12 mouse cellular contexts compared by ENCODE assay signal in genomic region chr10:94463410-94463809, GRCm38 (mm10).
DNase-seq lines count a peak whose midpoint lies in the region; ATAC-seq and TF ChIP-seq lines count a peak whose summit lies in the region.
"Had no signal": no experiment of that assay in that cellular context is flagged by ENCODE, and none has a peak within 500 bp of the region (broad histone marks: within the 10 kb centered on the region; RNA-seq: fewer than 3 reads in every experiment).

No protein-coding gene starts in this region.

- ATAC-seq in heart, embryonic 11.5 days (replicated peaks; ENCODE audit: insufficient number of reproducible peaks, low FRiP score, low TSS enrichment) = no peak
- ATAC-seq in kidney, postnatal 0 days (replicated peaks; ENCODE audit: low FRiP score, low read depth) = no peak
- peak; percentile 14; the same call in 1 of the 2 replicates for ATAC-seq in limb, embryonic 15.5 days (ENCODE audit: insufficient number of reproducible peaks, low FRiP score, low TSS enrichment, low read depth)
- ATAC-seq: forebrain, embryonic 15.5 days had no signal

- H3K27me3 ChIP-seq in heart, embryonic 11.5 days (ENCODE audit: control insufficient read depth, insufficient read depth, low read length) = no peaks in the 10 kb centered on the region
- no peaks in the 10 kb centered on the region for H3K27me3 ChIP-seq in kidney, postnatal 0 days (ENCODE audit: insufficient read depth, low read length)
- no peaks in the 10 kb centered on the region for H3K27me3 ChIP-seq in limb, embryonic 15.5 days
- H3K27me3 ChIP-seq: forebrain, embryonic 15.5 days; limb, embryonic 13.5 days; neural tube, embryonic 13.5 days had no signal

- WGBS in heart, embryonic 11.5 days (ENCODE audit: insufficient replicate concordance) = 79% methylated on average over 2 of the region's 2 CpGs
- 77% methylated on average over 2 of the region's 2 CpGs for WGBS in kidney, postnatal 0 days
- 55% methylated on average over 2 of the region's 2 CpGs for WGBS in limb, embryonic 15.5 days

- no peaks in the 10 kb centered on the region for H3K36me3 ChIP-seq in heart, embryonic 11.5 days (ENCODE audit: control insufficient read depth, insufficient read depth, low read length)
- no peaks in the 10 kb centered on the region for H3K36me3 ChIP-seq in kidney, postnatal 0 days (ENCODE audit: insufficient read depth, low read length)
- H3K36me3 ChIP-seq in limb, embryonic 15.5 days = no peaks in the 10 kb centered on the region
- H3K36me3 ChIP-seq: forebrain, embryonic 15.5 days; limb, embryonic 13.5 days; neural tube, embryonic 13.5 days had no signal

- no peak overlapping the region for H3K27ac ChIP-seq in heart, embryonic 11.5 days (ENCODE audit: low read depth, low read length)
- peak overlapping the region; percentile 63 for H3K27ac ChIP-seq in kidney, postnatal 0 days
- H3K27ac ChIP-seq in limb, embryonic 15.5 days = no peak overlapping the region
- H3K27ac ChIP-seq: forebrain, embryonic 15.5 days; limb, embryonic 13.5 days; neural tube, embryonic 13.5 days had no signal

- 0 out of 2 replicates have a peak, but pooled peaks cover 2% of the 10 kb centered on the region for H3K9me3 ChIP-seq in heart, embryonic 11.5 days (replicated peaks; ENCODE audit: control insufficient read depth, low read length)
- H3K9me3 ChIP-seq in kidney, postnatal 0 days (replicated peaks; ENCODE audit: low read length) = no peaks in the 10 kb centered on the region
- no peaks in the 10 kb centered on the region for H3K9me3 ChIP-seq in limb, embryonic 15.5 days
- H3K9me3 ChIP-seq: forebrain, embryonic 15.5 days; neural tube, embryonic 13.5 days had no signal

- H3K9ac ChIP-seq in heart, embryonic 11.5 days (ENCODE audit: low read depth, low read length) = no peak overlapping the region
- no peak overlapping the region for H3K9ac ChIP-seq in kidney, postnatal 0 days (ENCODE audit: low read depth, low read length)
- no peak overlapping the region for H3K9ac ChIP-seq in limb, embryonic 15.5 days
- H3K9ac ChIP-seq: forebrain, embryonic 15.5 days; limb, embryonic 13.5 days; neural tube, embryonic 13.5 days had no signal

- no peak for TF ChIP-seq CTCF in kidney, postnatal 0 days (IDR thresholded peaks at IDR 0.05; ENCODE audit: low read depth)

- no peak overlapping the region for H3K4me3 ChIP-seq in heart, embryonic 11.5 days (ENCODE audit: low read depth, low read length)
- no peak overlapping the region for H3K4me3 ChIP-seq in kidney, postnatal 0 days (replicated peaks; ENCODE audit: low read depth, low read length)
- no peak overlapping the region for H3K4me3 ChIP-seq in limb, embryonic 15.5 days
- H3K4me3 ChIP-seq: forebrain, embryonic 15.5 days; limb, embryonic 13.5 days; neural tube, embryonic 13.5 days had no signal

- H3K4me1 ChIP-seq in heart, embryonic 11.5 days (ENCODE audit: control insufficient read depth, insufficient read depth, low read length) = peaks cover 6% of the 10 kb centered on the region; the same call in 1 of the 2 replicates
- peaks cover 8% of the 10 kb centered on the region for H3K4me1 ChIP-seq in kidney, postnatal 0 days (replicated peaks; ENCODE audit: insufficient read depth, low read length)
- H3K4me1 ChIP-seq in limb, embryonic 15.5 days = 0 out of 2 replicates have a peak, but pooled peaks cover 3% of the 10 kb centered on the region
- H3K4me1 ChIP-seq: forebrain, embryonic 15.5 days had no signal

- H3K4me2 ChIP-seq in heart, embryonic 11.5 days = no peak overlapping the region
- H3K4me2 ChIP-seq in kidney, postnatal 0 days (ENCODE audit: low read length) = no peak overlapping the region
- H3K4me2 ChIP-seq in limb, embryonic 15.5 days = no peak overlapping the region
- H3K4me2 ChIP-seq: forebrain, embryonic 15.5 days; limb, embryonic 13.5 days; neural tube, embryonic 13.5 days had no signal

- peak; percentile 79 for DNase-seq in heart, adult 11 months
- peak; percentile 60 for DNase-seq in kidney, postnatal 0 days (ENCODE audit: low spot score)
- no peak for DNase-seq in kidney, postnatal 25 days
- peak; percentile 54 for DNase-seq in NIH3T3 (ENCODE audit: low read depth)
- DNase-seq in neural tube, embryonic 10.5 days (ENCODE audit: extremely low spot score, low spot score) = no peak
- DNase-seq: cerebellum, adult 11-12 months; thymus, postnatal 25 days had no signal

Comparison
In these comparisons a context has a peak if more than half of its experiments do, and no peak if none do; other contexts are left out.
1. DNase-seq: peak in heart, adult 11 months (single experiment), kidney, postnatal 0 days (single experiment) and NIH3T3 (single experiment); none in kidney, postnatal 25 days (0 of 2) and neural tube, embryonic 10.5 days (single experiment).